Mouse (Mus musculus): Measurements from ENCODE around the gene Drd2. TPM values are rescaled to one million over a fixed set of nuclear protein-coding genes. Genes with fewer than 3 reads are reported as not detected.

Drd2 gene
- polyA plus RNA-seq, 1 experiment from 2014 or later, result 0.07 TPM

Other genes with a start within 250 kb of the Drd2 start
- gene Gm4894, start 90.1 kb upstream of the Drd2 start, polyA plus RNA-seq (2014; fragmentation: Nextera tagmentation; extraction: Ambion mirVana), result not detected in 2 replicates
- not detected in 2 replicates for gene Ankk1, start 86.4 kb downstream of the Drd2 start, polyA plus RNA-seq (2014; fragmentation: Nextera tagmentation; extraction: Ambion mirVana)
- gene Ttc12, start 145.6 kb downstream of the Drd2 start, polyA plus RNA-seq (2014; fragmentation: Nextera tagmentation; extraction: Ambion mirVana), result 2.0 TPM in 2 replicates